ENCODE assay signal across 29 mouse cellular contexts in genomic region chr3:130718871-130719270, GRCm38 (mm10).
"Had no signal": no experiment of that assay in that cellular context is flagged by ENCODE, and none has a peak within 500 bp of the region (broad histone marks: within the 10 kb centered on the region; RNA-seq: fewer than 3 reads in every experiment).

No protein-coding gene starts in this region.

- H3K36me3 ChIP-seq: limb, embryonic 10.5 days; limb, embryonic 13.5 days; limb, embryonic 15.5 days; liver, embryonic 12.5 days; liver, embryonic 13.5 days; liver, embryonic 15.5 days; lung, embryonic 15.5 days; midbrain, embryonic 10.5 days; midbrain, embryonic 12.5 days; midbrain, embryonic 15.5 days had no signal

- H3K4me1 ChIP-seq: limb, embryonic 12.5 days; limb, embryonic 13.5 days; midbrain, embryonic 12.5 days had no signal

- DNase-seq: left cerebral cortex, postnatal 4 days; liver; liver, embryonic 13.5 days; liver, postnatal 0 days; lung, adult 18-20 months; lung, adult 2 months; lung, embryonic 14.5 days; lung, postnatal 10 days; lung, postnatal 14 days; lung, postnatal 4 days; midbrain, embryonic 14.5 days had no signal

- H3K9ac ChIP-seq: limb, embryonic 12.5 days; limb, embryonic 13.5 days; limb, embryonic 15.5 days; liver, embryonic 12.5 days; liver, embryonic 13.5 days; liver, embryonic 14.5 days; liver, embryonic 15.5 days; liver, postnatal 0 days; lung, embryonic 14.5 days; lung, embryonic 15.5 days; midbrain, embryonic 12.5 days; midbrain, embryonic 13.5 days; midbrain, embryonic 15.5 days had no signal

- H3K9me3 ChIP-seq: limb, embryonic 10.5 days; limb, embryonic 12.5 days; limb, embryonic 13.5 days; limb, embryonic 15.5 days; liver, embryonic 12.5 days; liver, embryonic 13.5 days; liver, embryonic 15.5 days; lung, embryonic 15.5 days; megakaryocyte, embryonic 14.5 days; midbrain, embryonic 10.5 days; midbrain, embryonic 12.5 days; midbrain, embryonic 13.5 days; midbrain, embryonic 15.5 days had no signal

- ATAC-seq: liver, embryonic 12.5 days; liver, postnatal 0 days; midbrain, embryonic 13.5 days; midbrain, embryonic 15.5 days; midbrain, embryonic 16.5 days had no signal

- H3K4me2 ChIP-seq: limb, embryonic 12.5 days; limb, embryonic 13.5 days; limb, embryonic 15.5 days; liver, embryonic 11.5 days; liver, embryonic 12.5 days; liver, embryonic 13.5 days; liver, embryonic 15.5 days; lung, embryonic 14.5 days; lung, embryonic 15.5 days; midbrain, embryonic 12.5 days; midbrain, embryonic 13.5 days; midbrain, embryonic 15.5 days had no signal

- H3K4me3 ChIP-seq: left cerebral cortex, adult 2 months; limb, embryonic 10.5 days; limb, embryonic 12.5 days; limb, embryonic 13.5 days; limb, embryonic 15.5 days; liver, embryonic 12.5 days; liver, embryonic 13.5 days; liver, embryonic 15.5 days; lung, embryonic 15.5 days; megakaryocyte, embryonic 14.5 days; midbrain, embryonic 10.5 days; midbrain, embryonic 12.5 days; midbrain, embryonic 13.5 days; midbrain, embryonic 15.5 days; myocyte had no signal

- H3K27ac ChIP-seq: left cerebral cortex, adult 2 months; limb, embryonic 10.5 days; limb, embryonic 12.5 days; limb, embryonic 13.5 days; limb, embryonic 15.5 days; liver, embryonic 12.5 days; liver, embryonic 13.5 days; liver, embryonic 14.5 days; liver, embryonic 15.5 days; lung, embryonic 15.5 days; macrophage; midbrain, embryonic 10.5 days; midbrain, embryonic 12.5 days; midbrain, embryonic 13.5 days; midbrain, embryonic 15.5 days had no signal

- H3K27me3 ChIP-seq: limb, embryonic 12.5 days; limb, embryonic 13.5 days; limb, embryonic 15.5 days; liver, embryonic 13.5 days; liver, embryonic 15.5 days; lung, embryonic 15.5 days; midbrain, embryonic 12.5 days; midbrain, embryonic 13.5 days; midbrain, embryonic 15.5 days had no signal
